Mouse (Mus musculus) left cerebral cortex, postnatal 14 days (tissue): ENCODE results near the gene Ggnbp2. TPM values are rescaled to one million over a fixed set of nuclear protein-coding genes. Genes with fewer than 3 reads are reported as not detected.

Experiments
- DNase-seq, 2 experiments: peaks; one replicate each; pipeline ENCODE4 v3.0.0; 2021 to 2022; ENCODE audit warnings: low spot score in 2 of 2, mixed read lengths in 1 of 2
- intact Hi-C: fragments of 180-260 bp; cut with DNase I; formaldehyde crosslinking; loops from one replicate; pipeline ENCODE4 v1.15.1; 2025
- long read RNA-seq, 2 experiments: library from polyadenylated mRNA; stranded (forward); transcript quantifications; one replicate each; pipeline ENCODE4 v2.0.0; 2021
- total RNA-seq, 2 experiments: library from RNA; stranded (reverse); gene quantifications; 2 replicates each; pipeline ENCODE4 v1.2.3; 2021

Gene Ggnbp2
- 10 to 100 TPM; 78.1 to 81.8 TPM for total RNA-seq
- long read RNA-seq, experiment 1, transcript Ggnbp2-213 (14 exons, 2,950 nt) = minor isoform, 5 of 105 reads
- long read RNA-seq, experiment 1, transcript Ggnbp2-206 (13 exons, 2,528 nt) = minor isoform, 8 of 105 reads
- long read RNA-seq, experiment 1, transcript Ggnbp2-211 (14 exons, 3,056 nt) = minor isoform, 5 of 105 reads
- long read RNA-seq, experiment 1, transcript Ggnbp2-203 (14 exons, 3,034 nt) = major isoform, 19 of 105 reads
- long read RNA-seq, experiment 1, partial matches to known transcripts = 41 of 105 reads
- long read RNA-seq, experiment 1, other reads (novel, unspliced or antisense) = 27 of 105 reads
- long read RNA-seq, experiment 2, transcript Ggnbp2-203 (14 exons, 3,034 nt) = major isoform, 13 of 103 reads
- long read RNA-seq, experiment 2, transcript Ggnbp2-211 (14 exons, 3,056 nt) = minor isoform, 7 of 103 reads
- long read RNA-seq, experiment 2, transcript Ggnbp2-206 (13 exons, 2,528 nt) = major isoform, 13 of 103 reads
- long read RNA-seq, experiment 2, transcript Ggnbp2-213 (14 exons, 2,950 nt) = minor isoform, 11 of 103 reads
- long read RNA-seq, experiment 2, partial matches to known transcripts = 32 of 103 reads
- long read RNA-seq, experiment 2, other reads (novel, unspliced or antisense) = 26 of 103 reads

DNA sequence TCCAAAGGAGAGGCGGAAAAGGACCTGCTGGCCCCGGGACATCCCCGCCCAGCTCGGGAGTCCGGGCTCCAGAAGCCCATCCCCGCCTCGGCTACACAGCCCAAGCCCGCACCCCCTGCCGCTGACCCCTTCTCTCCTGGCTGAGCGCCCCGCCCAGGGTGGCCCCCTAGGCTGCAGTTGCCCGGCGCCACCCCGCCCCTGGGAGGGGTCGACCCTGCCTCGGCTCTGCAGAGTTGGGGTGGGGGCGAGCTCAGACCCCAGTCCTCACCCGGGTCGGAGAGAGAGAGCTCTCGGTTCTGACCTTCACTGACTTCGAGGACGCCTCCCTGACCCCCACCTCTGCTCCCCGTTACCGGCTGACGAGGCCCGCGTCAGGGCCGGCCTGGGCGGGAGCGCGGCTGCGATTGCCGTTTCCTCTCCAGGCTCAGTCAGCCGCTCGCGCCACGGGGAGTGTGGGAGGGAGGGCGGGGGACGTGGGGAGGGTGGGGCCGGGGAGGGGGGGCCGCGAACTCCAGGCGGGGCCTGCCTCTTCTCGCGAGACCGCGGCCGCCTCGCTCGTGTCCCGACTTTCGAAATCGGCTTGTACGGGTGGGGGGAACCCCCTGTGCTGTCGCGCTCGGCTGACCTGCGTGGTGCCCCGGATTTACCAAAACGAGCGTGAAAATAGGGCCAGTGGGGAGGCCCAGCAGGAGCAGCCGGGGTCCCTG, at the start of gene Ggnbp2:
Gene Ggnbp2, minus strand, starts transcription at position 481 of the 707 bp plus-strand sequence.
- intact Hi-C loops = loop anchor here (5.0 kb wide), 1 partner anchor 267 kb away; no protein-coding TSS in a partner anchor
- peak; percentile 90 to 94 for DNase-seq

DNA sequence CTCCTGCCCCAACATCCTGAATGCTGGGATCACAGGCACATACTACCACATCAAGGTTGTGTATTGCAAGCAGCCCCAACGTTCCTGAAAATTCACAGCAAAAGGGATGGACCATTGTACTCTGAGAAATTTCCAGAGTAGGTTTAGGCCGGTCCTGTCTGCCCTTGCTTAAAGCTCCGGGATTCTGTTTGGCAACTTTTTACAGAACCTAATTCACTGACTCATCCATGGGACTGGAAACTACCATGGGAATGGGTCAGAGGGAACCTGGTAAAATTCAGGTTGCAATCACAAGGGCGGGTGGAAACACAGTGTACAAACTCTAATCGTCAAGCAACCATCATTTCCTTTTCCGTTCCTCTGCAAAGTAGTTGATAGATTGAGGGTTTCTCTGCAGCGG, 49.3 kb upstream of the Ggnbp2 start:
- intact Hi-C loops = loop anchor here (2.0 to 5.0 kb wide), 2 partner anchors 59 to 262 kb away; no protein-coding TSS in a partner anchor

DNA sequence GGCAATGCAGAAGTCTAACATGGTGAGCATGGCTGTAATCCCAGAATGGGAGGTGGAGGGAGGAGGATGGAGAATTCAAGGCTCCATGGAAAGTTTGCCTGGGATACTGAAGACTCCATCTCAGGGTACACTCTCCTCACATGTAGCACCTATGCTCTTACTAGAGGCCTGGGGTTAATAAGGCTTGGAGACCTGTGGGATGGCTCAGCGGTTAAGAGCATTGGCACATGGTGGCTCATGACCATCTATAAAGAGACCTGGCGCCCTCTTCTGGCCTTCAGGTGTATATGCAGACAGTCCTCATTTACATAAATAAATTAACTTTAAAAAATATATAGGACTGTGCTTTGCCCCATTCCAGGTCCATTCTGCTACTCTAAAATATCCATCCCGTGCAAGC, 48.7 kb upstream of the Ggnbp2 start:
- DNase-seq = peak in 1 of 2 experiments; percentile 18
- intact Hi-C loops = loop anchor here (2.0 to 5.0 kb wide), 2 partner anchors 60 to 263 kb away; no protein-coding TSS in a partner anchor

More for the DNA sequence above, 49.3 kb upstream of the Ggnbp2 start:
- no peak for DNase-seq

DNA sequence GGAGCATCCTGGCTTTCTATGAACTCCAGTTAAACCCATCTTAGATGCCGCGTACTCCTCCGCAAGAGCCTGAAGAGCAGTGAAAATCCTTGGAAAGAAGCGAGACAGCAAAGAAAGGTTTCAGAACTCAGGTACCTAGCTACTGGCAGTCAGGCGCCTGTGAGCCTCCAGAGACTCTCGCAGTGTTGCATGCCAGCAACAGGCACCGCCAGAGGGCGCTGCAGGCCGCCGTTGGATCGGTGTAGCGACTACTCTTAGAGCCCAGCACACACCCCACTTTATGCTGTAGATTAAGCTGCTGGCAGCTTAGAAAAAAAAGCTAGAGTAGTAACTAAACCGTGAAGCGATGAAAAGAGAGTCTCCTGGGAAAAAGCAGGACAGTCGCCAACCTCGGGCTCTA, 47.8 kb upstream of the Ggnbp2 start:
- peak; percentile 90 to 93 for DNase-seq
- intact Hi-C loops = loop anchor here (2.0 to 5.0 kb wide), 2 partner anchors 60 to 264 kb away; no protein-coding TSS in a partner anchor

- intact Hi-C loops = loop anchor here (5.0 kb wide), 1 partner anchor 265 kb away; no protein-coding TSS in a partner anchor
- no peak for DNase-seq
These were observed 46.2 kb upstream of the Ggnbp2 start for GRCm38 (mm10) chr11:84916703-84917300.

GRCm38 (mm10) chr11:84916053-84916702, 45.6 kb upstream of the Ggnbp2 start, which contains the start of gene Znhit3:
TSS of gene Znhit3 (minus strand) at chr11:84916366.
- intact Hi-C loops = loop anchor here (5.0 kb wide), 1 partner anchor 266 kb away; no protein-coding TSS in a partner anchor
- DNase-seq = peak; percentile 94 to 96

DNA sequence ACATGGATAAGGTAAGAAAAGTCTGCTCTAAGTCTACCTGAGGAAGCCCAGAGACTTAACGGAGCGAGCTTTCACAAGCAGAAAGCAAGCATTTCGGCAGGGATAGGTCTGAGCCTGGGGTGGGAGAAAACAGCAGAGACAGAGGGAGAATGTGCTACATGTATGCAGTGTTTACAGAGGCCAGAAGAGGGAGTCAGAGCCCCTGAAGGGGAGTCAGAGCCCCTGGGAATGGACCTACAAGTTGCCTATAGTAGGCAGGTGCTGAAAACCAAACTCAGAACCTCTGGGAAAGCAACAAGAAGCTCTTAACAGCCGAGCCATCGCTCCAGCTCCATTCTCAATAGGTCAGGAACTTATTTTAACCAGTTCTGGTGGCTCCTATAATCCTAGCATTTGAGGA, 44.1 kb upstream of the Ggnbp2 start:
- DNase-seq = no peak
- intact Hi-C loops = loop anchor here (5.0 kb wide), 1 partner anchor 268 kb away; no protein-coding TSS in a partner anchor

GRCm38 (mm10) chr11:84910411-84910810, 39.8 kb upstream of the Ggnbp2 start:
- intact Hi-C loops = no loop called here

DNA sequence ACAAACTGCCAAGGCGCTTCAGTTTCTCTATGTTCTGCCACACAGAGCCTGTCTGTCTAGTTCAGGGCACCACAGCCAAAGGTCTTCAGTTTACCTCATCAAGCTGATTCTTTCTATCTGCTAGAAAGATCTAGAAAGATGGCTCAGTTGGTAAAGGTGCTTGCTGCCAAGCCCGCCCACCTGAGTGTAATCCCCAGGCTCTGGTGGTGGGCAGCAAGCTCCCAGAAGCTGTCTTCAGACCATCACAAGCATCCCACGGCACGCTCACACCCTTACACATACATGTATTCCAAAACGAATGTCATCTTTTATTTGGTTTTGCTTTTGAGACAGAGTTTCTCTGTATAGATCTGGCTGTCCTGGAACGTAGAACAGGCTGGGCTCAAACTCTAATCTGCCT, 37.9 kb upstream of the Ggnbp2 start:
- intact Hi-C loops = no loop called here
- peak in 1 of 2 experiments; percentile 30 for DNase-seq

More at GRCm38 (mm10) chr11:84910411-84910810, 39.8 kb upstream of the Ggnbp2 start:
- DNase-seq = no peak

GRCm38 (mm10) chr11:84907081-84907480, 36.5 kb upstream of the Ggnbp2 start:
- intact Hi-C loops = no loop called here

DNA sequence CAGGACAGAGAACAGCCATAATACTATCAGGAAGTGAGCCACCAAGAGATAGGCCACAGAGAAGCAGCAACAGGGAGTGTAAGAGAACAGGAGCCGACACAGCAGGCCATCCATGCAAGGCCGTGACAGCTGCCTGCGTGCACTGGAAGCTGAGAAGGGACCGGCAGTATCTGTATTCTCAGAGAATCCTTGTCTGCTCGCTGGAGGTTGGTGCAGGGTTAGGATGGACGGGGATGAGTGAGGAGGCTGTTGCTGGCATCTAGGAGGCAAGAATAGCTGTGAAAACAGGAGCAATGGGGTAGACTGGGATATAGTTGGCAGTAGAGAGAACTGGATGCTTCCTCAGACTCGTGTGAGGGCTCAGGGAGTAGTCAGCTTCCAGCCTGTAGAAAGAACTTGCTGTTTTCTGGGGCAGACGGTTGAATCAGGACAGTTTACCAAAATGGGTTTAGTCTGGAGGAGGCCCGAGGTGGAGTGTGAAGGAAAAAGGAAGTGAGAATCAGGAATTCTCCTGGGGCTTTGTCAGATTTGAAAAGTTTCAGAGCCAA, 34.1 kb upstream of the Ggnbp2 start:
- intact Hi-C loops = no loop called here
- DNase-seq = peak in 1 of 2 experiments; percentile 9

More at GRCm38 (mm10) chr11:84907081-84907480, 36.5 kb upstream of the Ggnbp2 start:
- DNase-seq = no peak

DNA sequence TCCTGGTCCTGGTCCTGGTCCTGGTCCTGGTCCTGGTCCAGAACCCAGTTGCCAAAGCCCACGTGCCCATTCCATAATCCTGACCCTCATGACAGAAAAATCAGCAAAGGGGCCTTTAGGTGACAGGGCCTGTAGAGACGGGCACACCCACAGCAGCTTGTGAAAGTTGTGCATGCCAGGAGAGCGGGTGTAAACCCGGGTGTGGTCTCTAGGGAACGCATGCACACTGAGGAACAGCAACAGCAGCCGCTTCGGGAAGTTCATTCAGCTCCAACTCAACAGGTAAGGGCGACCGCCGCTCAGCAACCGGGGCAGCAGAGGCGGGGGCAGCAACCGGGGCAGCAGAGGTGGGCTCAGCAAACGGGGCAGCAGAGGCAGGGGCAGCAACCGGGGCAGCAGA, 22.5 kb upstream of the Ggnbp2 start:
- no peak for DNase-seq
- intact Hi-C loops = no loop called here

GRCm38 (mm10) chr11:84891705-84892104, 21.1 kb upstream of the Ggnbp2 start:
- no peak for DNase-seq
- intact Hi-C loops = no loop called here

DNA sequence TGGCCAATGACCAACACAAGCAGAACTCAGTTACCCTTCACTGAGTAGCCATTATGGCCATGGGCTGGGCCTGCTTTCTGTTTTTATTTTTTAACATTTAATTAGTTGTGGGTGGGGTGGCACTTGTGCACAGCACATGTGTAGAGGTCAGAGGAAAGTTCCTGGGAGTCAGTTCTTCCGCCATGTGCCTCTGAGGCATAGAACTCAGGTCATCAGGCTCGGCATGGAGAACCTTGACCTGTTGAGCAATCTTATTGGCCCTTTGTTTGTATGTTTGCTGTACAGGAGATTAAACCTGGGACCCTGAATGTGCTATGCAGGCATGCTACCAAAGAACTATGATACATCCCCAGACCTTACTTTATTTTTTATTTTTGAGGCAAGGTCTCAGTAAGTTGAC, 18.9 kb upstream of the Ggnbp2 start:
- DNase-seq = no peak

GRCm38 (mm10) chr11:84888025-84888424, 17.4 kb upstream of the Ggnbp2 start:
- no peak for DNase-seq
- intact Hi-C loops = no loop called here

More for the DNA sequence above, 18.9 kb upstream of the Ggnbp2 start:
- intact Hi-C loops = no loop called here

DNA sequence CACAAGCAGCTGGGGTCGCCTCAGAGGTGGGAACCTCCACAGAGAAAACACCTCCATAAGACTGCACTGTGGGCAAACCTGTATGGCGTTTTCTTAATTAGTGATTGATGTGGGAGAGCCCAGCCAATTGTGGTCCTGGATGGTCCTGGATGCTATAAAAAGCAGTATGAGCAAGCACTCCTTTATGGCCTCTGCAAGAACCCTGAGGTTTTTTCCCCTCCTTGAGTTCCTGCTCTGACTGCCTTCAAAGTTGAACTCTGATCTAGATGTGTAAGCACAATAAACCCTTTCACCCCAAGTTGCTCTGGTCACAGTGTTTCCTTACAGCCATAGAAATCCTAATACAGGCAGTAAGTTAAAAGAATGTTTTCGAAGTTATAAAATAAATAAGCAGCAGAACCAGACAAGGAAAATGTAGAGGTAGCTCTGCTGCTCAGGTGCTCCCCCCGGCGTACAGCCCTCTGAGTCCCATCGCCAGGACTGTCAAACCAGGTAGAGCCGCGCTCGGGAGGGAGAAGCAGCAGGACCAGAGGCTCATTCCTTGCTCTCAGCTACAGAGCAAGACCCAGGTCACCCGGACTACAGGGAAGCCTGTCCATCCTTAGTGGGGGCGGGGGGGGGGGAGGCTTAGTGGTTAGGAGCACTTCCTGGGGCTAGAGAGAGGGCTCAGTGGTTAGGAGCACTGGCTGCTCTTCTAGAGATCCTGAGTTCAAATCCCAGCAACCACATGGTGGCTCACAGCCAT, 16.3 kb upstream of the Ggnbp2 start:
- no peak for DNase-seq
- intact Hi-C loops = no loop called here

DNA sequence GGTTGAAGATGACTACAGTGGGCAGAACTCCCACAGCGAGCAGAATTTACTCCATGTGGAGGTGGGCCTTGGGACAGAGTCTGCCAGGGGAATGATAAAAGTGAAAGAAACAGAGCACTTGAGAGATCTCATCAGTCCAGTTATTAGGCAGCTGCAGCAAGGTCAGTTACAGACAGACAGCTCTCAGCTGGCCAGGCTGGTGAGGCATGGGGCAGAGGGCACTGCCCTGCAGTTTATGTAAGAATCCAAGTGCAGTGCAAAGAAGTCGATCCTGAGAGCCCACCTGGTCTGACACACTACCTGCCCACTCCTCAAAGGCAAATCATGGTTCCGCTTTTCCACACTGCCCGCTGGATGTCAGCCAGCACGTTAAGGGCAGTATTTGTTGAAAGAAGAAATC, 15.6 kb upstream of the Ggnbp2 start:
- no peak for DNase-seq
- intact Hi-C loops = no loop called here

DNA sequence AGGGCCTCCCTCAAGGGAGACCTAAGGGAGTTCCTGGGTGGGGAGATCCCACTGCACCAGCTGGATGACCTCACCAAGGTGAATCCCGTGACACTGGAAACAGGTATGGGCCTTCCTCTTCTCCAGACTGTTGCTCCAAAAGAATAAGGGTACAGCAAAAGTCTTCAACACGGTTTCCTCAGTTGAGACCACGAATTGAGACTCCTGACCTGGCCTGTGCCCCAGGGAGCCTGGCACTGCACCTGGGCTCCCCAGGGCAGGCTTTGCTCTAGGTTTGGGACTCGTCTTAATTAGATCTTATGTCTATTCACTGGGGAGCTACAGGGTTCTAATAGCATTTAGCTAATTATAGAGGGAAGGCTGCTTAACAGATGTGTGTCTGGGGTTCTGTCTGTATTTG, 14.6 kb upstream of the Ggnbp2 start:
- no peak for DNase-seq
- intact Hi-C loops = no loop called here
